Mouse (Mus musculus): Measurements from ENCODE around the gene Uspl1. TPM values are rescaled to one million over a fixed set of nuclear protein-coding genes. Genes with fewer than 3 reads are reported as not detected.

The Uspl1 gene
- polyA plus RNA-seq, 1 experiment from 2014 or later, result 24.2 TPM

DNA sequence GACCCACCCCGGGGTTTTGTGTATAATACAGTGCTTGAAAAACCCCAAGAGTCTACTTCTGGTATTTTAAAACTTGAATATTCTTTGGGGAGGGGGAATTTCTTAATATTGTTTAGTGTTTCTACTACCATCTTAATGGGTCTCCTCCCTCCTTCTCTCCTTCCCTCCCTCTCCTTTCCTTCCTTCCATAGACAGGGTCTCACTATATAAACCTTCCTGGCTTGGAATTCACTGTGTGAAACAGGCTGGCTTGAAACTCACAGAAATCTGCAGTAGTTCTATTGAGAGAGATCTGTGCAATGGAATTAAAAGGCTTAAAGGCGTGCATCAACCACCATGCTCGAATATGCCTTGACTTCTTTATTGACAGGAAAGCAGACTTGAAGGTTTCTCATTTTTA, 1.7 kb downstream of the Uspl1 start:
- ATAC-seq (ENCODE audit: low read depth) (no peak), DNase-seq (no peak)
- H3K36me3 ChIP-seq, result peaks cover 30% of the 10 kb centered on the region
- H3K4me2 ChIP-seq, result peak overlapping the region; percentile 79
- peak overlapping the region; percentile 82 for H3K9ac ChIP-seq
- no peaks in the 10 kb centered on the region for H3K9me3 ChIP-seq (replicated peaks)
- H3K27me3 ChIP-seq, result no peaks in the 10 kb centered on the region
- H3K27ac ChIP-seq, result peak overlapping the region; percentile 40; the same call in 1 of the 2 replicates
- H3K4me3 ChIP-seq (replicated peaks), result peak overlapping the region; percentile 72
- 71% methylated on average over 3 of the region's 3 CpGs for WGBS (ENCODE audit: insufficient replicate concordance)
- H3K4me1 ChIP-seq (replicated peaks), result peaks cover 49% of the 10 kb centered on the region

DNA sequence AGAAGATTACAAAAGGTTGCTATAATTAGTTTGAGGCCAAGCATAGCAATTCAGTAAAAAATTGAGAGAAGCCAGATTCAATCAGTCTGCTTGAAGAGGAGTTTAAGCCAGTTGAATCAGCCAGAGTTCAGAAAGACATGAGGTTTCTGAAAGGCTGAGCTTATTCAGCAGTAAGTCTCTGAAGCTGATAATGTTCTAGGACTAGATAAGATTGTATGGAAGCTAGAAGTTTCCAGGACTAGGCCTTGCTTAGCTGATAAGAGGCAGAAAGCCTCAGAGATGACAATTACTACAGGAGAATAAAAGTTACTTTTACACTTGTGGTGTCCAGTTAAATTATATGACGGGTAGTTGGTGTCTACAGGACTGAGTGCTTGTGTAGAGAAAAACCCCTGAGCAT, 6.0 kb downstream of the Uspl1 start:
- Histone ChIP-seq H3K4me2 (no peak overlapping the region), H3K27me3 (no peaks in the 10 kb centered on the region), H3K36me3 (peaks cover 71% of the 10 kb centered on the region), H3K9me3 (replicated peaks) (no peaks in the 10 kb centered on the region), H3K4me1 (replicated peaks) (peaks cover 51% of the 10 kb centered on the region), H3K9ac (no peak overlapping the region), H3K27ac (no peak overlapping the region), H3K4me3 (replicated peaks) (no peak overlapping the region)
- DNase-seq (no peak), ATAC-seq (ENCODE audit: low read depth) (0 out of 2 replicates have a peak, but pooled peaks have one; percentile 16)
- WGBS (ENCODE audit: insufficient replicate concordance), result 58% methylated on average over 1 of the region's 1 CpGs

DNA sequence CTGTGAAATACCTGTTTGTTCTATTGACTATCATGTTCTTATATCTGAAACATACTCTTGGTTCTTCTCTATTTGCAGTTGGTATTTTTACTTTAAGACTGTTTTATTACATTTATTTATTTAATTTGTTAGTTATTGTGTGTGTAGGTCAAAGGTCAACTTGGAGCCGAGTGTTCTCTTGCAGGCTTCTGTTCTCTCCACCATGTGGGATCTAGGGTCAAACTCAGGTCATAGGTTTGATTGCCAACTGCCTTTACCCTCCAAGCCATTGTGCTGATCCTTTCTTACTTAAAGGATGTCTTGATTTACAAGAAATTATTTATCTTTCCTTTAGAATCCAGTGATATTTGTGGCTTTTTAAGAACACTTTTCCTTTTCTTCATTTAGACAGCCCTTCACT, 12.5 kb downstream of the Uspl1 start:
- Histone ChIP-seq H3K27ac (no peak overlapping the region), H3K9ac (no peak overlapping the region), H3K4me2 (no peak overlapping the region), H3K4me3 (replicated peaks) (no peak overlapping the region), H3K9me3 (replicated peaks) (no peaks in the 10 kb centered on the region), H3K27me3 (no peaks in the 10 kb centered on the region), H3K4me1 (replicated peaks) (peaks cover 36% of the 10 kb centered on the region), H3K36me3 (peaks cover 78% of the 10 kb centered on the region)
- 52% methylated on average over 1 of the region's 1 CpGs for WGBS (ENCODE audit: insufficient replicate concordance)
- no peak for DNase-seq
- no peak for ATAC-seq (ENCODE audit: low read depth)

- Histone ChIP-seq H3K27ac (no peak overlapping the region), H3K36me3 (peaks cover 81% of the 10 kb centered on the region), H3K9me3 (replicated peaks) (no peaks in the 10 kb centered on the region), H3K4me1 (replicated peaks) (peaks cover 52% of the 10 kb centered on the region), H3K27me3 (no peaks in the 10 kb centered on the region), H3K9ac (no peak overlapping the region), H3K4me3 (replicated peaks) (no peak overlapping the region), H3K4me2 (no peak overlapping the region)
- DNase-seq (no peak), ATAC-seq (ENCODE audit: low read depth) (no peak)
- 83% methylated on average over 1 of the region's 1 CpGs for WGBS (ENCODE audit: insufficient replicate concordance)
Observed at GRCm38 (mm10) chr5:149198782-149199181, 14.6 kb downstream of the Uspl1 start.

- no peak for ATAC-seq (ENCODE audit: low read depth)
- no peaks in the 10 kb centered on the region for H3K27me3 ChIP-seq
- H3K9ac ChIP-seq, result no peak overlapping the region
- WGBS (ENCODE audit: insufficient replicate concordance), result 58% methylated on average over 5 of the region's 5 CpGs
- peak overlapping the region; percentile 5; the same call in 1 of the 2 replicates for H3K27ac ChIP-seq
- H3K36me3 ChIP-seq, result peaks cover 83% of the 10 kb centered on the region
- H3K4me1 ChIP-seq (replicated peaks), result peaks cover 34% of the 10 kb centered on the region
- no peak overlapping the region for H3K4me3 ChIP-seq (replicated peaks)
- no peaks in the 10 kb centered on the region for H3K9me3 ChIP-seq (replicated peaks)
- no peak for DNase-seq
- H3K4me2 ChIP-seq, result no peak overlapping the region
Observed at GRCm38 (mm10) chr5:149202941-149203340, 18.8 kb downstream of the Uspl1 start.

DNA sequence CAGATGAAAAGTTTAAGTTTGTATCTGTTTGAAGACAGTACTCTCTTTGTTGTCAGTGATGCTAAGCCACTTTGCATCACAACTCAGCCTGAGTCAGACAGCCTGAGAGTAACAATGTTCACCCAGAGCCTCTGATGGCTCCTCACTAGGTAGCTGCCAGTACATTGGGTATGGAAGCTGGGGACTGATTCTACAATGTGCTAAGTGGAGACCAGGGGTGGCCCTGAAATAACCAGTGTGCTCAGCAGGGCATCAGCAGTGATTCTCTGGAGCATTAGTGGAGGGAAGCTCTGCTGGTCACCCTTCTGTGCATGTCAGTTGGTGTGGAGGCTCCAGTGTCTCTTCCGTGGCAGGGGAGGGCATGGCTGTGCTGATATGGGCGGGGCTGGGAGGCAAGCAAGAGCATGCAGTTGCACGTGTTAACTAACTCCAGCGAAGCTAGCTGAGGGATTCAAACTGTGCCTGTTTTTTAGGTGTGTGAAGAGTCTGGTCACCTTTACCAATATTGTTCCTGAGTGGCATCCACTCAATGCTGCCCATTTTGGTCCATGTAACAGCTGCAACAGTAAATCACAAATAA, 19.7 kb downstream of the Uspl1 start:
- H3K36me3 ChIP-seq, result peaks cover 84% of the 10 kb centered on the region
- H3K27ac ChIP-seq, result 0 out of 2 replicates have a peak overlapping the region, but pooled peaks have one; percentile 24
- no peaks in the 10 kb centered on the region for H3K9me3 ChIP-seq (replicated peaks)
- WGBS (ENCODE audit: insufficient replicate concordance), result 48% methylated on average over 4 of the region's 4 CpGs
- ATAC-seq (ENCODE audit: low read depth) (no peak), DNase-seq (no peak)
- H3K4me2 ChIP-seq, result no peak overlapping the region
- no peaks in the 10 kb centered on the region for H3K27me3 ChIP-seq
- no peak overlapping the region for H3K4me3 ChIP-seq (replicated peaks)
- no peak overlapping the region for H3K9ac ChIP-seq
- H3K4me1 ChIP-seq (replicated peaks), result peaks cover 30% of the 10 kb centered on the region

- WGBS (ENCODE audit: insufficient replicate concordance), result 82% methylated on average over 7 of the region's 7 CpGs
- DNase-seq (no peak), ATAC-seq (ENCODE audit: low read depth) (peak; percentile 40; the same call in 1 of the 2 replicates)
- Histone ChIP-seq H3K9me3 (replicated peaks) (no peaks in the 10 kb centered on the region), H3K36me3 (peaks cover 85% of the 10 kb centered on the region), H3K4me1 (replicated peaks) (peaks cover 27% of the 10 kb centered on the region), H3K27me3 (no peaks in the 10 kb centered on the region), H3K27ac (peak overlapping the region; percentile 14; the same call in 1 of the 2 replicates), H3K4me2 (no peak overlapping the region), H3K9ac (no peak overlapping the region), H3K4me3 (replicated peaks) (no peak overlapping the region)
Observed at GRCm38 (mm10) chr5:149204822-149205221, 20.7 kb downstream of the Uspl1 start.

GRCm38 (mm10) chr5:149205265-149205664, 21.1 kb downstream of the Uspl1 start:
- peak; percentile 27; the same call in 1 of the 2 replicates for ATAC-seq (ENCODE audit: low read depth)
- no peaks in the 10 kb centered on the region for H3K9me3 ChIP-seq (replicated peaks)
- no peak for DNase-seq
- peak overlapping the region; percentile 14 for H3K27ac ChIP-seq
- WGBS (ENCODE audit: insufficient replicate concordance), result 81% methylated on average over 8 of the region's 8 CpGs
- H3K4me1 ChIP-seq (replicated peaks), result peaks cover 27% of the 10 kb centered on the region
- no peak overlapping the region for H3K9ac ChIP-seq
- no peak overlapping the region for H3K4me2 ChIP-seq
- H3K27me3 ChIP-seq, result no peaks in the 10 kb centered on the region
- peaks cover 87% of the 10 kb centered on the region for H3K36me3 ChIP-seq
- no peak overlapping the region for H3K4me3 ChIP-seq (replicated peaks)

DNA sequence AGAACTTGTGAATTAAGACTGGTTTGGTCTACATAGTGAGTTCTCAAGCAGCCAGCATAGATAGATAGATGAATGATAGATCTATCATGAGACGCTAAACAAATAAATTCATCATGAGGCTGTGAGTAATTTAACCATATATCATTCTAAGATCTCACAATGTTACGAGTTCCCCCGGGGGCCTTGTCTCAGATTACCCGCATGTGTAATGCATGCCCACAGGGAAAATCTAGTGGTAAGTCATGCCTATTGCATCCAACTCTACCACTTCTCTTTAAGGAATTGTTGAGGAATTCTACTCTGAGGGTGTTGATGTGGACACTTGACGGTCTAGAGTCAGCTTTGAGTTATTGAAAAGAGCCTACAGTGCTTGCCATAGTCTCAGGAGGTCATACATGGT, 22.1 kb downstream of the Uspl1 start:
- Histone ChIP-seq H3K9ac (no peak overlapping the region), H3K27me3 (no peaks in the 10 kb centered on the region), H3K9me3 (replicated peaks) (no peaks in the 10 kb centered on the region), H3K36me3 (peaks cover 91% of the 10 kb centered on the region), H3K4me3 (replicated peaks) (no peak overlapping the region), H3K27ac (no peak overlapping the region), H3K4me1 (replicated peaks) (peaks cover 27% of the 10 kb centered on the region), H3K4me2 (no peak overlapping the region)
- DNase-seq (no peak), ATAC-seq (ENCODE audit: low read depth) (no peak)
- WGBS (ENCODE audit: insufficient replicate concordance), result 90% methylated on average over 5 of the region's 5 CpGs

GRCm38 (mm10) chr5:149207661-149208060, 23.5 kb downstream of the Uspl1 start:
- Histone ChIP-seq H3K36me3 (peaks cover 90% of the 10 kb centered on the region), H3K27ac (no peak overlapping the region), H3K27me3 (no peaks in the 10 kb centered on the region), H3K4me1 (replicated peaks) (peaks cover 21% of the 10 kb centered on the region), H3K9ac (no peak overlapping the region), H3K4me2 (no peak overlapping the region), H3K4me3 (replicated peaks) (no peak overlapping the region), H3K9me3 (replicated peaks) (no peaks in the 10 kb centered on the region)
- 79% methylated on average over 6 of the region's 6 CpGs for WGBS (ENCODE audit: insufficient replicate concordance)
- ATAC-seq (ENCODE audit: low read depth) (no peak), DNase-seq (no peak)

DNA sequence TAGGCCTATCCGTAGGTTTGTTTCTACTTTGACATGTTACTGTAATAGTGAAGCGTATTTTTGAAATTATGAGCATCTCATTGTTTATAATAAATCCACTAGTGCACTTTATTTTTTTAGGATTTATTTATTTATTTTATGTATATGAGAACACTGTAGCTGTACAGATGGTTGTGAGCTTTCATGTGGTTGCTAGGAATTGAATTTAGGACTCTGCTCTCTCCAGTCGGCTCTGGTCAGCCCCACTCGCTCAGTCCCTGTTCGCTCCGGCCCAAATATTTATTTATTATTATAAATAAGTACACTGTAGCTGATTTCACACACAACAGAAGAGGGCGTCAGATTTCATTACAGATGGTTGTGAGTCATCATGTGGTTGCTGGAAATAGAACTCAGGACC, 24.6 kb downstream of the Uspl1 start:
- no peak for DNase-seq
- WGBS (ENCODE audit: insufficient replicate concordance), result 87% methylated on average over 7 of the region's 7 CpGs
- H3K4me3 ChIP-seq (replicated peaks), result no peak overlapping the region
- no peaks in the 10 kb centered on the region for H3K9me3 ChIP-seq (replicated peaks)
- no peak for ATAC-seq (ENCODE audit: low read depth)
- peaks cover 11% of the 10 kb centered on the region; the same call in 1 of the 2 replicates for H3K4me1 ChIP-seq (replicated peaks)
- H3K27me3 ChIP-seq, result no peaks in the 10 kb centered on the region
- H3K9ac ChIP-seq, result no peak overlapping the region
- peaks cover 90% of the 10 kb centered on the region for H3K36me3 ChIP-seq
- no peak overlapping the region for H3K27ac ChIP-seq
- H3K4me2 ChIP-seq, result no peak overlapping the region

DNA sequence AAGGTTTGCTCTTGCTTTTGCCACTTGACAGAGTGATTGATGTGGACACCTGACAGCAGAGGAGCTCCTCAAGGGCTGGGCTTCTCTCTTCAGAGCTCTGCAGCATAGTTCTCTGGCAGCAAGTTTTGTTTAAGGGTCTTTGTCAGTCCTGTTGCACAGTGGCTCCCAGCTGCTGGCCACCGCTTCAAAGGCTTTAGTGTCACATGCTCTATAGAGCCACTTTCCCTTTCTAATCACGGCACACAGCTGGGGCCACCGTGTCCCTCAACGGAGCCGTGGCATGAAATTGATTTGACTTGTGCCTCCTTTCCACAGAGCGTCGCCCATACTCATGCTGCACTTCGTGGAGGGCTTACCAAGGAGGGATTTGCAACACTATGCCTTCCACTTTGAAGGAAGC, 25.2 kb downstream of the Uspl1 start:
- H3K27me3 ChIP-seq, result no peaks in the 10 kb centered on the region
- DNase-seq (no peak), ATAC-seq (ENCODE audit: low read depth) (no peak)
- H3K9me3 ChIP-seq (replicated peaks), result no peaks in the 10 kb centered on the region
- H3K4me2 ChIP-seq, result no peak overlapping the region
- H3K36me3 ChIP-seq, result peaks cover 90% of the 10 kb centered on the region
- WGBS (ENCODE audit: insufficient replicate concordance), result 89% methylated on average over 8 of the region's 8 CpGs
- no peak overlapping the region for H3K9ac ChIP-seq
- no peak overlapping the region for H3K4me3 ChIP-seq (replicated peaks)
- H3K4me1 ChIP-seq (replicated peaks), result peaks cover 7% of the 10 kb centered on the region; the same call in 1 of the 2 replicates
- no peak overlapping the region for H3K27ac ChIP-seq
